Mouse (Mus musculus): ENCODE data around the gene Gm45062. TPM values are rescaled to one million over a fixed set of nuclear protein-coding genes. Genes with fewer than 3 reads are reported as not detected.
A peak's percentile ranks its signal among the peaks of the same experiment; 100 is the strongest.

Gm45062 gene
- polyA plus RNA-seq, 1 experiment, result 3.9 TPM

DNA sequence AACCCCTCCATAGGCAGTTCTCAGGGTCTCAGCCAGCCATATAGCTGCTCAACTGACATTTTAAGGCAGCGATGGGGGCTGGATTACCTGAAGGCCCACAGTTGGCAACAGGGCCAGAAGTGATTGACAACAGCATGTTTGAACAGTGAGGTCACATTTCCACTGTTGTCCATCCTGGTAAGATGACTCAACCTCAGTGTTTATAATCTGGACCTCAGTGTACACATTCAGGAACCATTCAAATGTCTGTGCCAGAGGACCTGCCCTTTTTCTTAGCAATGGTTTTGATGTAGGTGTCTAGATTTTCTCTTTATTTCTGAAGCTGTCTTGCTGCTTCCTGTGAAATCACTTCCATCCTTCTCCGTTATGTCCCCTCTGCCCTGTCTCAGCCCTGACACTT lies 87.9 kb downstream of the Gm45062 start:
- Histone ChIP-seq H3K4me3 (ENCODE audit: insufficient read depth, low read depth, low read length) (no peak overlapping the region), H3K27ac (replicated peaks; ENCODE audit: low read depth, low read length) (no peak overlapping the region), H3K4me1 (ENCODE audit: control insufficient read depth, insufficient read depth, insufficient read length, low read length) (peaks cover 8% of the 10 kb centered on the region)

- no peak overlapping the region for H3K4me3 ChIP-seq (ENCODE audit: insufficient read depth, low read depth, low read length)
- H3K27ac ChIP-seq (replicated peaks; ENCODE audit: low read depth, low read length), result no peak overlapping the region
- H3K4me1 ChIP-seq (ENCODE audit: control insufficient read depth, insufficient read depth, insufficient read length, low read length), result peaks cover 8% of the 10 kb centered on the region
Measured at GRCm38 (mm10) chr6:8348344-8348743, 89.1 kb downstream of the Gm45062 start.

- H3K4me3 ChIP-seq (ENCODE audit: insufficient read depth, low read depth, low read length), result no peak overlapping the region
- peaks cover 8% of the 10 kb centered on the region for H3K4me1 ChIP-seq (ENCODE audit: control insufficient read depth, insufficient read depth, insufficient read length, low read length)
- no peak overlapping the region for H3K27ac ChIP-seq (replicated peaks; ENCODE audit: low read depth, low read length)
Measured at GRCm38 (mm10) chr6:8349060-8349670, 89.9 kb downstream of the Gm45062 start.

DNA sequence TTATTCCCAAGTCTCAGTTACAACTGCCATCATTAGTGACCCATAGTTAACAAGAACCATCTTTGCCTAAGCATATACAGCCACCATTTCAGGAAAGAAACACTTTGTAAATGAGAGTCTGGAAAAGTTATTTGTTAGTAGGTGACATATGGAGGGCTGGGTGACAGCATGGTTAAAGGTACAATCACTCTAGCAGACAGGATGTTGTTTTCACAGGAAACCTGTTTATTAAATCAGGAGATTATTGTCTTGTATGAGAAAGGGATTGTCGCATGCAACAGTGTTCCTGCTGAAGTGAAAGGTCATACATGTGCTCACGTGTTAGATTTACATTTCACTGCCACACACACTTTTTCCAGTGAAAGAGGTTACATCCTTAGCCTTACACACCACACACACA lies 92.3 kb downstream of the Gm45062 start:
- H3K4me1 ChIP-seq (ENCODE audit: control insufficient read depth, insufficient read depth, insufficient read length, low read length), result peaks cover 6% of the 10 kb centered on the region
- H3K27ac ChIP-seq (replicated peaks; ENCODE audit: low read depth, low read length), result peak overlapping the region; percentile 93
- no peak overlapping the region for H3K4me3 ChIP-seq (ENCODE audit: insufficient read depth, low read depth, low read length)

DNA sequence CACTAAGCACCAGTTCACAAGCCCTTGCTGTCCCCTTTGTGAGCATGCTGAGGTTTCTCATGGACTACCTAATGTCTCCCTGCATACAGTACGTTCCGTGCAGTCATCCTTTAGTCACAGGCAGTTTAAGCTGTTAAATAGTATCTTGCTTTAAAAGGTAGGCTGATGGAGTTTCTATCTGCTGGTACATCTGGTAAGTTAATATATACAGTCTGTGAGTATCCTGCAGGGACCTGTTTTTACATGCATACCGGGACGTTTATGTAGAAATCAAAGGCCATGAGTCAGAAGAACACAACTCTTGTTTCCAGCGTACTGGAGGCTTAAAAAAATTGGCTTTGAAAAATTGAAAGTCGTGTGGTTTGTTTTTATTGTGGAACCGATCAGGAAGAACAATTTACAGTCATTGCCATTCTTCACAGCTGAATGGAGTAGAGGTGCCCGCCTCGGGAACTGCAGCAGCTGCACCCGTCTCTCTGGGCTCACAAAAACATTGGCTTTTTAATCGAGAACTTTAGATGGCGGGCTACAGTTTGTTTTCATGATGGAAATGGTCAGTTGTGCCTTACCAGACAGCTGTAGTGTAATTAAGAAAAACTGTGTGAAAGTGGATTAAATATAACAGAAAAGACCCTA lies 93.4 kb downstream of the Gm45062 start:
- Histone ChIP-seq H3K4me3 (ENCODE audit: insufficient read depth, low read depth, low read length) (no peak overlapping the region), H3K4me1 (ENCODE audit: control insufficient read depth, insufficient read depth, insufficient read length, low read length) (peaks cover 6% of the 10 kb centered on the region), H3K27ac (replicated peaks; ENCODE audit: low read depth, low read length) (peak overlapping the region; percentile 58)

GRCm38 (mm10) chr6:8353461-8353860 lies 94.2 kb downstream of the Gm45062 start:
- H3K4me3 ChIP-seq (ENCODE audit: insufficient read depth, low read depth, low read length), result no peak overlapping the region
- H3K4me1 ChIP-seq (ENCODE audit: control insufficient read depth, insufficient read depth, insufficient read length, low read length), result peaks cover 6% of the 10 kb centered on the region
- no peak overlapping the region for H3K27ac ChIP-seq (replicated peaks; ENCODE audit: low read depth, low read length)

- no peak overlapping the region for H3K4me3 ChIP-seq (ENCODE audit: insufficient read depth, low read depth, low read length)
- no peak overlapping the region for H3K27ac ChIP-seq (replicated peaks; ENCODE audit: low read depth, low read length)
Measured at GRCm38 (mm10) chr6:8354846-8355245, 95.6 kb downstream of the Gm45062 start.

GRCm38 (mm10) chr6:8358232-8358631 lies 99.0 kb downstream of the Gm45062 start:
- Histone ChIP-seq H3K27ac (replicated peaks; ENCODE audit: low read depth, low read length) (no peak overlapping the region), H3K4me3 (ENCODE audit: insufficient read depth, low read depth, low read length) (no peak overlapping the region)

More at GRCm38 (mm10) chr6:8354846-8355245, 95.6 kb downstream of the Gm45062 start:
- peaks cover 6% of the 10 kb centered on the region for H3K4me1 ChIP-seq (ENCODE audit: control insufficient read depth, insufficient read depth, insufficient read length, low read length)

GRCm38 (mm10) chr6:8358782-8359181 lies 99.5 kb downstream of the Gm45062 start:
- no peak overlapping the region for H3K27ac ChIP-seq (replicated peaks; ENCODE audit: low read depth, low read length)
- H3K4me1 ChIP-seq (ENCODE audit: control insufficient read depth, insufficient read depth, insufficient read length, low read length), result no peaks in the 10 kb centered on the region
- H3K4me3 ChIP-seq (ENCODE audit: insufficient read depth, low read depth, low read length), result no peak overlapping the region

More at GRCm38 (mm10) chr6:8358232-8358631, 99.0 kb downstream of the Gm45062 start:
- H3K4me1 ChIP-seq (ENCODE audit: control insufficient read depth, insufficient read depth, insufficient read length, low read length), result no peaks in the 10 kb centered on the region

DNA sequence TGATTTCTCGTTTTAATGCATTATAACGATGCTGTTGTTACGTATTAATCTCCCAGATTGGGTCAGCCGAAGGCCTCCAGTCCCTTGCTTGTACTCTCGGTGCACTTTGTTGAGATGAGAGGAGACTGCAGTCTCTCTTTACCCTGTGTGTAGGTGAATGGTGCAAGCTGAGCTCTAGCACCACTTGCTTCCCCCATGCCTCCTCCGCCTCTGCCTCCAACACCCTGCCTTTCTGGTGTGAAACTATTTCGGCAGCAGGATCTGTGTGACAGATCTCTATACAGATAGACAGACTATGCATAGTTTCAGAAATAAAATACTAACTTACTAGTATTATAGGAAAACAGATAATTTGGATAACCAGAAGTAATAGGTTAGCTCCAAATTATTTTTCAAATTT lies 101.6 kb downstream of the Gm45062 start:
- Histone ChIP-seq H3K4me1 (ENCODE audit: control insufficient read depth, insufficient read depth, insufficient read length, low read length) (no peaks in the 10 kb centered on the region), H3K27ac (replicated peaks; ENCODE audit: low read depth, low read length) (no peak overlapping the region), H3K4me3 (ENCODE audit: insufficient read depth, low read depth, low read length) (no peak overlapping the region)

GRCm38 (mm10) chr6:8364033-8364756 lies 104.9 kb downstream of the Gm45062 start:
- Histone ChIP-seq H3K4me1 (ENCODE audit: control insufficient read depth, insufficient read depth, insufficient read length, low read length) (no peaks in the 10 kb centered on the region), H3K4me3 (ENCODE audit: insufficient read depth, low read depth, low read length) (no peak overlapping the region), H3K27ac (replicated peaks; ENCODE audit: low read depth, low read length) (no peak overlapping the region)

GRCm38 (mm10) chr6:8364757-8365150 lies 105.5 kb downstream of the Gm45062 start:
- Histone ChIP-seq H3K4me3 (ENCODE audit: insufficient read depth, low read depth, low read length) (no peak overlapping the region), H3K27ac (replicated peaks; ENCODE audit: low read depth, low read length) (no peak overlapping the region), H3K4me1 (ENCODE audit: control insufficient read depth, insufficient read depth, insufficient read length, low read length) (no peaks in the 10 kb centered on the region)

GRCm38 (mm10) chr6:8367675-8368074 lies 108.4 kb downstream of the Gm45062 start:
- Histone ChIP-seq H3K4me1 (ENCODE audit: control insufficient read depth, insufficient read depth, insufficient read length, low read length) (no peaks in the 10 kb centered on the region), H3K27ac (replicated peaks; ENCODE audit: low read depth, low read length) (no peak overlapping the region), H3K4me3 (ENCODE audit: insufficient read depth, low read depth, low read length) (no peak overlapping the region)

DNA sequence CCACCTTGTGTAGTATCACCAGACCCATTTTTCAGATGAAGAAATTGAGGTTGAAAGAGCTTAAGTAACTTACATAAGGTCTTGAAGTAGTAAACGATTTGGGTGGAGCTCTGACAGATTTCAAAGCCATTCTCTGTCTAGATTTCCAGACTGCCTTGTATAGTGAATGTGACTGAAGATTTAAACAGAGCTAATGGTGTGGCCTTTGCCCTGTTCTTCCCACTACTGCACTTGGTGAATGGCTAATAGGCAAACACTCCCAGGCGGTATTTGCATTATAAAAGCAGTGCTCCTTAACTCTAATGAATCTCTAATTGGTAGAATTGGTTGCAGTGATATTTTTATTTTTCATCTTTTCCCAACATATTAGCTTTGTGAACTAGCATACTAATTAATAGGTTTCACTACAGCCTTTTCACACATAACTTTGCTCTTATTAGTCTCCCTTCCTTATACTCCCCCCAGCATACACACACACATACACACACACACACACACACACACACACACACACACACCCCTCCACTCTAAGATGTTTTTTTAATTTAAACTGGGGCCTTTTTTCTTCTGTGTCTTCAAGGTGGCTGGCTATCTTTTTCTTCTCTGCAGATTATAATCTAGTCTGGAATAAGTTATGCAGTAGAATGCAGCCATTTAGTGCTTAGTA lies 109.1 kb downstream of the Gm45062 start:
- H3K27ac ChIP-seq (replicated peaks; ENCODE audit: low read depth, low read length), result no peak overlapping the region
- no peaks in the 10 kb centered on the region for H3K4me1 ChIP-seq (ENCODE audit: control insufficient read depth, insufficient read depth, insufficient read length, low read length)
- no peak overlapping the region for H3K4me3 ChIP-seq (ENCODE audit: insufficient read depth, low read depth, low read length)

- no peak overlapping the region for H3K27ac ChIP-seq (replicated peaks; ENCODE audit: low read depth, low read length)
- no peaks in the 10 kb centered on the region for H3K4me1 ChIP-seq (ENCODE audit: control insufficient read depth, insufficient read depth, insufficient read length, low read length)
- H3K4me3 ChIP-seq (ENCODE audit: insufficient read depth, low read depth, low read length), result no peak overlapping the region
Measured at GRCm38 (mm10) chr6:8370624-8371023, 111.4 kb downstream of the Gm45062 start.

Measured in brown adipose tissue, adult 24 weeks (tissue).